Mouse (Mus musculus) myocyte (in vitro differentiated cells): ENCODE measurements around the gene Ptprd.

Experiments
- E2F4 ChIP-seq: IDR thresholded peaks from one replicate; pipeline ENCODE4 v1.6.1; 2011; ENCODE audit warnings: mild to moderate bottlenecking, control low read depth, moderate library complexity; ENCODE audit not compliant: insufficient read depth
- MAX ChIP-seq: IDR thresholded peaks from one replicate; pipeline ENCODE4 v1.6.1; 2011; ENCODE audit warnings: low read depth, mild to moderate bottlenecking, control low read depth
- MYOG ChIP-seq, 3 experiments: IDR thresholded peaks; one replicate each; pipeline ENCODE4 v1.6.1; 2011; ENCODE audit warnings: control low read depth in 2 of 3, low read depth in 2 of 3, mild to moderate bottlenecking in 2 of 3; ENCODE audit not compliant: insufficient read length in 2 of 3, control insufficient read depth in 1 of 3, insufficient read depth in 1 of 3
- POLR2A ChIP-seq: IDR thresholded peaks from one replicate; pipeline ENCODE4 v1.6.1; 2011; ENCODE audit warnings: low read depth, mild to moderate bottlenecking, control low read depth, moderate library complexity; ENCODE audit not compliant: insufficient read length
- POLR2AphosphoS2 ChIP-seq: IDR thresholded peaks from one replicate; pipeline ENCODE4 v1.6.1; 2011; ENCODE audit warnings: low read depth, control low read depth; ENCODE audit not compliant: insufficient read length
- TCF12 ChIP-seq: IDR thresholded peaks from one replicate; pipeline ENCODE4 v1.6.1; 2011; ENCODE audit warnings: mild to moderate bottlenecking, control low read depth; ENCODE audit not compliant: poor library complexity, insufficient read depth, severe bottlenecking
- USF1 ChIP-seq: IDR thresholded peaks from one replicate; pipeline ENCODE4 v1.6.1; 2011; ENCODE audit warnings: low read depth, mild to moderate bottlenecking, control low read depth, moderate library complexity

DNA sequence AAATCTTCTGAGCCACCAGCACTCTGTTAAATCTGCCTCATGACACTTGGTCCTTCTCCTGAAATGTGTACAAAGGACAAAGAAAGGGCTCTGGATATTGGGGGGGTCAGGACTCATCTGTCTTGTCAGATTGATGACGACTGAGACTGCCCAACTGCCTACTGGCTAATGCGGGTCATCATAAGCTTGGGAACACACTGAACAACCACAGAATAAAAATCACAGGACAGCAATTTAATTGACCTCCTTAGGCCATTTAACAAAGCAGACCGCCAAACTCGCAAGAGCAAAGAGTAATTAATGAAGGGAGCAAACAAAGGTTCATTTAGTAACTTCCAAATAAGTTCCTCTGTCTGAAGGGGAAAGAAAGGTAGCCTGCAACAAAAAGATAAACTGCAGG is 2215.9 kb downstream of the Ptprd start:
- TF ChIP-seq POLR2A (no peak), POLR2AphosphoS2 (no peak), TCF12 (no peak), MYOG (IDR thresholded peaks at IDR 0.05; ENCODE audit: control insufficient read depth in 1 of 3, insufficient read depth in 1 of 3, insufficient read length in 2 of 3, low read depth in 2 of 3) (no peak), USF1 (no peak), E2F4 (no peak), MAX (no peak)
